11 mouse cellular contexts compared by ENCODE assay signal in genomic region chr2:160510635-160511421, GRCm38 (mm10).
DNase-seq lines count a peak whose midpoint lies in the region; ATAC-seq and TF ChIP-seq lines count a peak whose summit lies in the region.
"Had no signal": no experiment of that assay in that cellular context is flagged by ENCODE, and none has a peak within 500 bp of the region (broad histone marks: within the 10 kb centered on the region; RNA-seq: fewer than 3 reads in every experiment).

No protein-coding gene starts in this region.

- no peaks in the 10 kb centered on the region for H3K27me3 ChIP-seq in limb, embryonic 14.5 days (ENCODE audit: control insufficient read depth, insufficient read depth, low read length)

- H3K4me1 ChIP-seq in limb, embryonic 14.5 days (ENCODE audit: control insufficient read depth, insufficient read depth, low read length), result no peaks in the 10 kb centered on the region

- ATAC-seq in limb, embryonic 14.5 days (ENCODE audit: low FRiP score, low read depth), result no peak

- no peak overlapping the region for H3K4me2 ChIP-seq in limb, embryonic 14.5 days (replicated peaks; ENCODE audit: low read depth, low read length, severe bottlenecking)

- H3K36me3 ChIP-seq in limb, embryonic 14.5 days (ENCODE audit: control insufficient read depth, insufficient read depth, low read length), result no peaks in the 10 kb centered on the region

- DNase-seq in right cerebral cortex, postnatal 10 days (ENCODE audit: low spot score in 2 of 2), result peak; percentile 27 to 38
- DNase-seq in right cerebral cortex, postnatal 25 days, result no peak
- peak; percentile 94 for DNase-seq in heart, adult 11 months
- peak; percentile 13 for DNase-seq in limb, embryonic 14.5 days (ENCODE audit: low spot score)
- no peak for DNase-seq in adrenal gland, adult (ENCODE audit: inconsistent age in 2 of 2, low spot score in 1 of 2)
- DNase-seq in urinary bladder, postnatal 10 days (ENCODE audit: low spot score), result no peak
- no peak for DNase-seq in testis, postnatal 14 days (ENCODE audit: low spot score)
- DNase-seq: cerebellum, adult 11-12 months; kidney, adult 11 months; left cerebral cortex, postnatal 4 days; thymus, postnatal 36 days had no signal

- 64% methylated on average over 14 of the region's 14 CpGs for WGBS in limb, embryonic 14.5 days

- no peaks in the 10 kb centered on the region for H3K9me3 ChIP-seq in limb, embryonic 14.5 days (ENCODE audit: control insufficient read depth, low read length)

- H3K9ac ChIP-seq in limb, embryonic 14.5 days (ENCODE audit: low read depth, low read length, severe bottlenecking), result no peak overlapping the region

- H3K4me3 ChIP-seq in limb, embryonic 14.5 days (replicated peaks; ENCODE audit: low read length), result no peak overlapping the region

- H3K27ac ChIP-seq in limb, embryonic 14.5 days (replicated peaks; ENCODE audit: low read depth, low read length), result no peak overlapping the region

- TF ChIP-seq POLR2A in limb, embryonic 14.5 days (IDR thresholded peaks at IDR 0.05; ENCODE audit: borderline replicate concordance, extremely low read depth, insufficient read depth, insufficient read length), result no peak

Comparison
In these comparisons a context has a peak if more than half of its experiments do, and no peak if none do; other contexts are left out.
1. DNase-seq: peak in right cerebral cortex, postnatal 10 days (2 of 2), heart, adult 11 months (single experiment) and limb, embryonic 14.5 days (single experiment); none in right cerebral cortex, postnatal 25 days (single experiment), adrenal gland, adult (0 of 2), urinary bladder, postnatal 10 days (single experiment) and testis, postnatal 14 days (single experiment).